Mouse (Mus musculus): ENCODE measurements at regions not wholly inside any gene's neighbourhood (a gene's known extent, or its start where the extent isn't known, plus 50 kb on each side); places are given as distances from the start of the nearest gene placed in this dataset.
A peak's percentile ranks its signal among the peaks of the same experiment; 100 is the strongest.

GRCm38 (mm10) chr14:25184042-25184441 is 274.9 kb upstream of the Zmiz1 start:
- WGBS = 32% methylated on average over 5 of the region's 5 CpGs
- Histone ChIP-seq H3K27me3 (ENCODE audit: control insufficient read depth, insufficient read depth, low read length) (no peaks in the 10 kb centered on the region), H3K27ac (replicated peaks in 1 of 2; ENCODE audit: control insufficient read depth in 1 of 2, insufficient read depth in 1 of 2, low read depth in 2 of 2, low read length in 2 of 2) (no peak overlapping the region), H3K9me3 (ENCODE audit: control insufficient read depth, low read length) (no peaks in the 10 kb centered on the region), H3K4me2 (ENCODE audit: low read length) (no peak overlapping the region), H3K9ac (ENCODE audit: low read length) (no peak overlapping the region), H3K4me3 (ENCODE audit: control insufficient read depth in 1 of 2, insufficient read depth in 1 of 2, low read depth in 1 of 2, low read length in 2 of 2) (no peak overlapping the region), H3K36me3 (ENCODE audit: control insufficient read depth, insufficient read depth, low read length) (no peaks in the 10 kb centered on the region), H3K4me1 (ENCODE audit: control insufficient read depth in 2 of 2, insufficient read depth in 2 of 2, low read length in 2 of 2) (peaks cover 17 to 19% of the 10 kb centered on the region in 2 experiments)
- no peak for ATAC-seq (ENCODE audit: insufficient number of reproducible peaks, insufficient read depth, low FRiP score, low read depth)

GRCm38 (mm10) chr14:25184875-25185274 is 274.1 kb upstream of the Zmiz1 start:
- H3K9me3 ChIP-seq (ENCODE audit: control insufficient read depth, low read length) = no peaks in the 10 kb centered on the region
- no peaks in the 10 kb centered on the region for H3K27me3 ChIP-seq (ENCODE audit: control insufficient read depth, insufficient read depth, low read length)
- H3K27ac ChIP-seq (replicated peaks in 1 of 2; ENCODE audit: control insufficient read depth in 1 of 2, insufficient read depth in 1 of 2, low read depth in 2 of 2, low read length in 2 of 2) = no peak overlapping the region
- no peak overlapping the region for H3K9ac ChIP-seq (ENCODE audit: low read length)
- peaks cover 17 to 19% of the 10 kb centered on the region in 2 experiments for H3K4me1 ChIP-seq (ENCODE audit: control insufficient read depth in 2 of 2, insufficient read depth in 2 of 2, low read length in 2 of 2)
- no peak overlapping the region for H3K4me3 ChIP-seq (ENCODE audit: control insufficient read depth in 1 of 2, insufficient read depth in 1 of 2, low read depth in 1 of 2, low read length in 2 of 2)
- H3K4me2 ChIP-seq (ENCODE audit: low read length) = no peak overlapping the region
- ATAC-seq (ENCODE audit: insufficient number of reproducible peaks, insufficient read depth, low FRiP score, low read depth) = no peak
- no peaks in the 10 kb centered on the region for H3K36me3 ChIP-seq (ENCODE audit: control insufficient read depth, insufficient read depth, low read length)
- WGBS = 83% methylated on average over 1 of the region's 1 CpGs

- WGBS = 59% methylated on average over 10 of the region's 10 CpGs
- Histone ChIP-seq H3K4me2 (ENCODE audit: low read length) (no peak overlapping the region), H3K27me3 (ENCODE audit: control insufficient read depth, insufficient read depth, low read length) (no peaks in the 10 kb centered on the region), H3K27ac (replicated peaks in 1 of 2; ENCODE audit: control insufficient read depth in 1 of 2, insufficient read depth in 1 of 2, low read depth in 2 of 2, low read length in 2 of 2) (peak overlapping the region in 1 of 2 experiments; percentile 42; a peak in 3 of 4 replicates), H3K9ac (ENCODE audit: low read length) (no peak overlapping the region), H3K4me1 (ENCODE audit: control insufficient read depth in 2 of 2, insufficient read depth in 2 of 2, low read length in 2 of 2) (peaks cover 17 to 19% of the 10 kb centered on the region in 2 experiments), H3K9me3 (ENCODE audit: control insufficient read depth, low read length) (no peaks in the 10 kb centered on the region), H3K4me3 (ENCODE audit: control insufficient read depth in 1 of 2, insufficient read depth in 1 of 2, low read depth in 1 of 2, low read length in 2 of 2) (no peak overlapping the region), H3K36me3 (ENCODE audit: control insufficient read depth, insufficient read depth, low read length) (no peaks in the 10 kb centered on the region)
- ATAC-seq (ENCODE audit: insufficient number of reproducible peaks, insufficient read depth, low FRiP score, low read depth) = no peak
Observed at GRCm38 (mm10) chr14:25185556-25185958, 273.4 kb upstream of the Zmiz1 start.

- no peak overlapping the region for H3K9ac ChIP-seq (ENCODE audit: low read length)
- 41% methylated on average over 14 of the region's 14 CpGs for WGBS
- H3K4me3 ChIP-seq (ENCODE audit: control insufficient read depth in 1 of 2, insufficient read depth in 1 of 2, low read depth in 1 of 2, low read length in 2 of 2) = no peak overlapping the region
- peak overlapping the region in 1 of 2 experiments; percentile 42; a peak in 2 of 4 replicates for H3K27ac ChIP-seq (replicated peaks in 1 of 2; ENCODE audit: control insufficient read depth in 1 of 2, insufficient read depth in 1 of 2, low read depth in 2 of 2, low read length in 2 of 2)
- no peaks in the 10 kb centered on the region for H3K9me3 ChIP-seq (ENCODE audit: control insufficient read depth, low read length)
- H3K4me1 ChIP-seq (ENCODE audit: control insufficient read depth in 2 of 2, insufficient read depth in 2 of 2, low read length in 2 of 2) = peaks cover 17 to 19% of the 10 kb centered on the region in 2 experiments
- no peaks in the 10 kb centered on the region for H3K27me3 ChIP-seq (ENCODE audit: control insufficient read depth, insufficient read depth, low read length)
- H3K36me3 ChIP-seq (ENCODE audit: control insufficient read depth, insufficient read depth, low read length) = no peaks in the 10 kb centered on the region
- ATAC-seq (ENCODE audit: insufficient number of reproducible peaks, insufficient read depth, low FRiP score, low read depth) = peak; percentile 28; the same call in 1 of the 2 replicates
- H3K4me2 ChIP-seq (ENCODE audit: low read length) = peak overlapping the region; percentile 21; the same call in 1 of the 2 replicates
Observed at GRCm38 (mm10) chr14:25185959-25186771, 272.8 kb upstream of the Zmiz1 start.

- WGBS = 87% methylated on average over 5 of the region's 5 CpGs
- no peak overlapping the region for H3K4me3 ChIP-seq (ENCODE audit: control insufficient read depth in 1 of 2, insufficient read depth in 1 of 2, low read depth in 1 of 2, low read length in 2 of 2)
- no peak overlapping the region for H3K4me2 ChIP-seq (ENCODE audit: low read length)
- no peak overlapping the region for H3K9ac ChIP-seq (ENCODE audit: low read length)
- H3K36me3 ChIP-seq (ENCODE audit: control insufficient read depth, insufficient read depth, low read length) = no peaks in the 10 kb centered on the region
- no peaks in the 10 kb centered on the region for H3K27me3 ChIP-seq (ENCODE audit: control insufficient read depth, insufficient read depth, low read length)
- no peak for ATAC-seq (ENCODE audit: insufficient number of reproducible peaks, insufficient read depth, low FRiP score, low read depth)
- peaks cover 17 to 19% of the 10 kb centered on the region in 2 experiments for H3K4me1 ChIP-seq (ENCODE audit: control insufficient read depth in 2 of 2, insufficient read depth in 2 of 2, low read length in 2 of 2)
- no peak overlapping the region for H3K27ac ChIP-seq (replicated peaks in 1 of 2; ENCODE audit: control insufficient read depth in 1 of 2, insufficient read depth in 1 of 2, low read depth in 2 of 2, low read length in 2 of 2)
- H3K9me3 ChIP-seq (ENCODE audit: control insufficient read depth, low read length) = no peaks in the 10 kb centered on the region
Observed at GRCm38 (mm10) chr14:25187715-25188114, 271.3 kb upstream of the Zmiz1 start.

GRCm38 (mm10) chr14:25189256-25189655 is 269.7 kb upstream of the Zmiz1 start:
- no peak overlapping the region for H3K27ac ChIP-seq (replicated peaks in 1 of 2; ENCODE audit: control insufficient read depth in 1 of 2, insufficient read depth in 1 of 2, low read depth in 2 of 2, low read length in 2 of 2)
- no peak overlapping the region for H3K9ac ChIP-seq (ENCODE audit: low read length)
- ATAC-seq (ENCODE audit: insufficient number of reproducible peaks, insufficient read depth, low FRiP score, low read depth) = no peak
- no peaks in the 10 kb centered on the region for H3K9me3 ChIP-seq (ENCODE audit: control insufficient read depth, low read length)
- H3K27me3 ChIP-seq (ENCODE audit: control insufficient read depth, insufficient read depth, low read length) = no peaks in the 10 kb centered on the region
- no peak overlapping the region for H3K4me2 ChIP-seq (ENCODE audit: low read length)
- H3K4me1 ChIP-seq (ENCODE audit: control insufficient read depth in 2 of 2, insufficient read depth in 2 of 2, low read length in 2 of 2) = peaks cover 15 to 17% of the 10 kb centered on the region in 2 experiments
- 85% methylated on average over 5 of the region's 5 CpGs for WGBS
- no peaks in the 10 kb centered on the region for H3K36me3 ChIP-seq (ENCODE audit: control insufficient read depth, insufficient read depth, low read length)
- H3K4me3 ChIP-seq (ENCODE audit: control insufficient read depth in 1 of 2, insufficient read depth in 1 of 2, low read depth in 1 of 2, low read length in 2 of 2) = no peak overlapping the region

- ATAC-seq (ENCODE audit: insufficient number of reproducible peaks, insufficient read depth, low FRiP score, low read depth) = no peak
- Histone ChIP-seq H3K9me3 (ENCODE audit: control insufficient read depth, low read length) (no peaks in the 10 kb centered on the region), H3K4me2 (ENCODE audit: low read length) (no peak overlapping the region), H3K27me3 (ENCODE audit: control insufficient read depth, insufficient read depth, low read length) (no peaks in the 10 kb centered on the region), H3K36me3 (ENCODE audit: control insufficient read depth, insufficient read depth, low read length) (no peaks in the 10 kb centered on the region), H3K9ac (ENCODE audit: low read length) (no peak overlapping the region), H3K27ac (replicated peaks in 1 of 2; ENCODE audit: control insufficient read depth in 1 of 2, insufficient read depth in 1 of 2, low read depth in 2 of 2, low read length in 2 of 2) (no peak overlapping the region), H3K4me3 (ENCODE audit: control insufficient read depth in 1 of 2, insufficient read depth in 1 of 2, low read depth in 1 of 2, low read length in 2 of 2) (no peak overlapping the region), H3K4me1 (ENCODE audit: control insufficient read depth in 2 of 2, insufficient read depth in 2 of 2, low read length in 2 of 2) (peaks cover 12% of the 10 kb centered on the region in 2 experiments)
- 91% methylated on average over 10 of the region's 10 CpGs for WGBS
Observed at GRCm38 (mm10) chr14:25190680-25191270, 268.2 kb upstream of the Zmiz1 start.
